Mouse (Mus musculus) heart, postnatal 0 days (tissue): Measurements from ENCODE around the gene Lhb. TPM values are rescaled to one million over a fixed set of nuclear protein-coding genes. Genes with fewer than 3 reads are reported as not detected.

Source experiments
- ATAC-seq: fragments of 200-750 bp; cut with Nextera tagmentation; 2 replicates; pipeline ENCODE4 v1.8.0; 2017; ENCODE audit warnings: low read depth, moderate number of reproducible peaks, moderate library complexity; ENCODE audit not compliant: insufficient read depth
- DNase-seq: peaks from one replicate; pipeline ENCODE4 v3.0.0-alpha.2; 2016; ENCODE audit warnings: low spot score
- H3K27ac ChIP-seq: fragments of 300-500 bp; sonication (generic); 2 replicates; pipeline ENCODE4 v1.5.1; 2014; ENCODE audit warnings: low read depth, mild to moderate bottlenecking
- H3K27me3 ChIP-seq: fragments of 300-500 bp; sonication (generic); 2 replicates; pipeline ENCODE4 v1.6.1; 2014; ENCODE audit warnings: low read length, mixed read lengths; ENCODE audit not compliant: control insufficient read depth, insufficient read depth
- H3K36me3 ChIP-seq: fragments of 300-500 bp; sonication (generic); replicated peaks from 2 replicates; pipeline ENCODE4 v1.6.1; 2014; ENCODE audit warnings: low read length, mixed read lengths; ENCODE audit not compliant: control insufficient read depth, insufficient read depth
- H3K4me1 ChIP-seq: fragments of 300-500 bp; sonication (generic); 2 replicates; pipeline ENCODE4 v1.6.1; 2014; ENCODE audit warnings: antibody characterized with exemption; ENCODE audit not compliant: control insufficient read depth, insufficient read depth
- H3K4me2 ChIP-seq: fragments of 300-500 bp; sonication (generic); 2 replicates; pipeline ENCODE4 v1.6.1; 2014; ENCODE audit warnings: low read depth, mild to moderate bottlenecking, low read length, moderate library complexity
- H3K4me3 ChIP-seq: fragments of 300-500 bp; sonication (generic); 2 replicates; pipeline ENCODE4 v1.5.1; 2014; ENCODE audit warnings: low read depth, low read length
- H3K9ac ChIP-seq: fragments of 300-500 bp; sonication (generic); replicated peaks from 2 replicates; pipeline ENCODE4 v1.6.1; 2014; ENCODE audit warnings: low read depth, low read length, mixed read lengths
- H3K9me3 ChIP-seq: fragments of 300-500 bp; sonication (generic); replicated peaks from 2 replicates; pipeline ENCODE4 v1.6.1; 2016; ENCODE audit warnings: low read length; ENCODE audit not compliant: control insufficient read depth
- CTCF ChIP-seq: IDR thresholded peaks from 2 replicates; pipeline ENCODE4 v1.5.1; 2016; ENCODE audit warnings: antibody characterized with exemption, control low read depth, low read depth
- EP300 ChIP-seq: IDR thresholded peaks from 2 replicates; pipeline ENCODE4 v1.6.1; 2016; ENCODE audit warnings: antibody characterized with exemption, low read depth
- WGBS: fragments of 180-500 bp; shearing (Covaris S2); extraction: QIAGEN DNeasy Blood & Tissue Kit; methylation state at CpG from one replicate; pipeline ENCODE4 v1.1.7; 2014; 5-methylcytosine and 5-hydroxymethylcytosine counted together
- microRNA-seq: library from miRNA; unstranded; fragments of <30 nt; microRNA quantifications from one replicate; pipeline ENCODE4, GENCODE M21; 2016
- polyA plus RNA-seq: library from polyadenylated mRNA; unstranded; fragments of >200 nt; fragmentation: Nextera tagmentation; extraction: Ambion mirVana; gene quantifications from 2 replicates; pipeline ENCODE4 v1.2.1, GENCODE M21; 2015
- total RNA-seq: library from RNA; depleted of rRNA; stranded (reverse); fragments of >200 nt; gene quantifications from 2 replicates; pipeline ENCODE4 v1.2.3, GENCODE M21; 2014; ENCODE audit warnings: low replicate concordance; rRNA removed

The Lhb gene
- total and polyA plus RNA-seq, 2 experiments from 2014 or later: not detected

- Histone ChIP-seq H3K27ac (no peak overlapping the region), H3K4me1 (peaks cover 9% of the 10 kb centered on the region), H3K36me3 (no peaks in the 10 kb centered on the region), H3K4me3 (no peak overlapping the region), H3K9me3 (no peaks in the 10 kb centered on the region), H3K4me2 (no peak overlapping the region), H3K27me3 (no peaks in the 10 kb centered on the region), H3K9ac (no peak overlapping the region)
- WGBS: under 1% methylated on average over 3 of the region's 3 CpGs
- peak; percentile 84 for DNase-seq
- no peak for ATAC-seq
- no peak for TF ChIP-seq EP300
- TF ChIP-seq CTCF: peak; percentile 69
Measured at GRCm38 (mm10) chr7:45470869-45471268, 50.2 kb downstream of the Lhb start.

Small RNA genes within 50 kb of the gene (microRNA-seq; reads per million reads assigned to microRNA genes)
- gene Gm22133: not detected

Other genes with a start within 250 kb of the Lhb start
Only the 30 nearest of the 33 such genes appear.
- gene Ccdc155, start 215.9 kb upstream of the Lhb start, total RNA-seq: not detected in 2 replicates
- 0.14 and 0.25 TPM in 2 replicates for gene Ccdc155, start 215.9 kb upstream of the Lhb start, polyA plus RNA-seq
- not detected in 2 replicates for gene Dkkl1, start 208.7 kb upstream of the Lhb start, total RNA-seq
- 0.27 TPM in 1 of 2 replicates, not detected in the other for gene Dkkl1, start 208.7 kb upstream of the Lhb start, polyA plus RNA-seq
- gene Tead2, start 205.1 kb upstream of the Lhb start, total RNA-seq: 50.6 and 72.2 TPM in 2 replicates
- gene Tead2, start 205.1 kb upstream of the Lhb start, polyA plus RNA-seq: 41.1 and 42.8 TPM in 2 replicates
- 0.97 TPM in 1 of 2 replicates, not detected in the other for gene Cd37, start 181.7 kb upstream of the Lhb start, total RNA-seq
- gene Cd37, start 181.7 kb upstream of the Lhb start, polyA plus RNA-seq: 1.9 and 2.3 TPM in 2 replicates
- not detected in 2 replicates for gene Slc6a16, start 179.7 kb upstream of the Lhb start, total RNA-seq
- gene Slc6a16, start 179.7 kb upstream of the Lhb start, polyA plus RNA-seq: 0.10 TPM in 1 of 2 replicates, not detected in the other
- not detected in 2 replicates for gene Slc6a21, start 143.3 kb upstream of the Lhb start, total RNA-seq
- not detected in 2 replicates for gene Slc6a21, start 143.3 kb upstream of the Lhb start, polyA plus RNA-seq
- 15.8 and 44.0 TPM in 2 replicates for gene Trpm4, start 87.0 kb upstream of the Lhb start, total RNA-seq
- gene Trpm4, start 87.0 kb upstream of the Lhb start, polyA plus RNA-seq: 14.2 and 15.2 TPM in 2 replicates
- gene Hrc, start 85.5 kb upstream of the Lhb start, total RNA-seq: 38.8 and 39.7 TPM in 2 replicates
- gene Hrc, start 85.5 kb upstream of the Lhb start, polyA plus RNA-seq: 43.8 and 45.9 TPM in 2 replicates
- gene Ppfia3, start 53.8 kb upstream of the Lhb start, total RNA-seq: 0.15 and 1.8 TPM in 2 replicates
- 0.58 and 0.68 TPM in 2 replicates for gene Ppfia3, start 53.8 kb upstream of the Lhb start, polyA plus RNA-seq
- gene Lin7b, start 50.2 kb upstream of the Lhb start, total RNA-seq: 0.46 TPM in 1 of 2 replicates, not detected in the other
- gene Lin7b, start 50.2 kb upstream of the Lhb start, polyA plus RNA-seq: 2.2 and 2.3 TPM in 2 replicates
- gene Snrnp70, start 25.1 kb upstream of the Lhb start, total RNA-seq: 141 and 162 TPM in 2 replicates
- gene Snrnp70, start 25.1 kb upstream of the Lhb start, polyA plus RNA-seq: 79.7 and 80.3 TPM in 2 replicates
- 1.4 and 4.6 TPM in 2 replicates for gene Kcna7, start 15.2 kb upstream of the Lhb start, total RNA-seq
- 0.42 and 0.54 TPM in 2 replicates for gene Kcna7, start 15.2 kb upstream of the Lhb start, polyA plus RNA-seq
- 2.2 TPM in 1 of 2 replicates, not detected in the other for gene Ntf5, start 7.1 kb upstream of the Lhb start, total RNA-seq
- 0.15 and 0.21 TPM in 2 replicates for gene Ntf5, start 7.1 kb upstream of the Lhb start, polyA plus RNA-seq
- gene Gys1, start 14.0 kb downstream of the Lhb start, total RNA-seq: 109 and 123 TPM in 2 replicates
- gene Gys1, start 14.0 kb downstream of the Lhb start, polyA plus RNA-seq: 68.3 and 70.4 TPM in 2 replicates
- gene Ruvbl2, start 17.3 kb downstream of the Lhb start, total RNA-seq: 76.9 and 106 TPM in 2 replicates
- gene Ruvbl2, start 17.3 kb downstream of the Lhb start, polyA plus RNA-seq: 31.0 and 34.2 TPM in 2 replicates
- 1,107 and 1,211 TPM in 2 replicates for gene Ftl1, start 39.1 kb downstream of the Lhb start, total RNA-seq
- gene Ftl1, start 39.1 kb downstream of the Lhb start, polyA plus RNA-seq: 2,163 and 2,221 TPM in 2 replicates
- 48.1 and 88.1 TPM in 2 replicates for gene Bax, start 46.1 kb downstream of the Lhb start, total RNA-seq
- 99.2 and 101 TPM in 2 replicates for gene Bax, start 46.1 kb downstream of the Lhb start, polyA plus RNA-seq
- gene Tulp2, start 61.1 kb downstream of the Lhb start, total RNA-seq: not detected in 2 replicates
- 0.15 and 0.20 TPM in 2 replicates for gene Tulp2, start 61.1 kb downstream of the Lhb start, polyA plus RNA-seq
- gene Gm45808, start 66.0 kb downstream of the Lhb start, total RNA-seq: 14.2 TPM in 1 of 2 replicates, not detected in the other
- gene Gm45808, start 66.0 kb downstream of the Lhb start, polyA plus RNA-seq: 0.18 TPM in 1 of 2 replicates, not detected in the other
- gene Dhdh, start 68.0 kb downstream of the Lhb start, total RNA-seq: 3.4 and 5.6 TPM in 2 replicates
- gene Dhdh, start 68.0 kb downstream of the Lhb start, polyA plus RNA-seq: 5.1 and 5.3 TPM in 2 replicates
- 78.4 and 107 TPM in 2 replicates for gene Nucb1, start 89.6 kb downstream of the Lhb start, total RNA-seq
- 108 and 110 TPM in 2 replicates for gene Nucb1, start 89.6 kb downstream of the Lhb start, polyA plus RNA-seq
- gene Ppp1r15a, start 105.4 kb downstream of the Lhb start, total RNA-seq: 10.6 and 28.8 TPM in 2 replicates
- 19.2 and 22.8 TPM in 2 replicates for gene Ppp1r15a, start 105.4 kb downstream of the Lhb start, polyA plus RNA-seq
- 1.3 and 3.4 TPM in 2 replicates for gene Plekha4, start 105.5 kb downstream of the Lhb start, total RNA-seq
- 0.78 and 1.2 TPM in 2 replicates for gene Plekha4, start 105.5 kb downstream of the Lhb start, polyA plus RNA-seq
- gene Hsd17b14, start 134.1 kb downstream of the Lhb start, total RNA-seq: not detected in 2 replicates
- 0.11 and 0.34 TPM in 2 replicates for gene Hsd17b14, start 134.1 kb downstream of the Lhb start, polyA plus RNA-seq
- 70.6 and 97.2 TPM in 2 replicates for gene Bcat2, start 149.3 kb downstream of the Lhb start, total RNA-seq
- 73.7 and 74.8 TPM in 2 replicates for gene Bcat2, start 149.3 kb downstream of the Lhb start, polyA plus RNA-seq
- gene Fgf21, start 194.7 kb downstream of the Lhb start, total RNA-seq: not detected in 2 replicates
- 0.12 TPM in 1 of 2 replicates, not detected in the other for gene Fgf21, start 194.7 kb downstream of the Lhb start, polyA plus RNA-seq
- gene Fut1, start 196.5 kb downstream of the Lhb start, total RNA-seq: not detected in 2 replicates
- gene Fut1, start 196.5 kb downstream of the Lhb start, polyA plus RNA-seq: not detected in 2 replicates
- gene Izumo1, start 201.0 kb downstream of the Lhb start, total RNA-seq: 0.53 TPM in 1 of 2 replicates, not detected in the other
- gene Izumo1, start 201.0 kb downstream of the Lhb start, polyA plus RNA-seq: 0.11 and 0.23 TPM in 2 replicates
- gene Rasip1, start 206.7 kb downstream of the Lhb start, total RNA-seq: 68.8 and 77.6 TPM in 2 replicates
- gene Rasip1, start 206.7 kb downstream of the Lhb start, polyA plus RNA-seq: 13.7 and 14.3 TPM in 2 replicates
- gene Mamstr, start 219.2 kb downstream of the Lhb start, total RNA-seq: 5.6 and 6.5 TPM in 2 replicates
- 7.2 and 7.7 TPM in 2 replicates for gene Mamstr, start 219.2 kb downstream of the Lhb start, polyA plus RNA-seq